Mouse (Mus musculus) myocyte (in vitro differentiated cells): ENCODE measurements around the gene Gm9048. TPM values are rescaled to one million over a fixed set of nuclear protein-coding genes. Genes with fewer than 3 reads are reported as not detected.
"Not testable (repeated sequence)": the region's sequence is repeated elsewhere in the genome, so short reads cannot be mapped to it uniquely, and the experiment has no call there.

Source experiments
- H3K27me3 ChIP-seq: one replicate; pipeline ENCODE4 v1.6.1; 2011; ENCODE audit not compliant: control insufficient read depth, insufficient read depth, insufficient read length
- H3K36me3 ChIP-seq: one replicate; pipeline ENCODE4 v1.6.1; 2011; ENCODE audit not compliant: control insufficient read depth, insufficient read depth
- H3K4me2 ChIP-seq: one replicate; pipeline ENCODE4 v1.6.1; 2011; ENCODE audit warnings: low read depth, control low read depth
- H3K4me3 ChIP-seq: one replicate; pipeline ENCODE4 v1.5.1; 2011; ENCODE audit warnings: mild to moderate bottlenecking, control low read depth, moderate library complexity
- H3K79me2 ChIP-seq: one replicate; pipeline ENCODE4 v1.6.1; 2011; ENCODE audit not compliant: control insufficient read depth, insufficient read depth
- H3ac ChIP-seq: one replicate; pipeline ENCODE4 v1.6.1; 2011; ENCODE audit not compliant: control insufficient read depth, insufficient read length
- CEBPB ChIP-seq: IDR thresholded peaks from 2 replicates; pipeline ENCODE4 v1.6.1; 2011; ENCODE audit warnings: mild to moderate bottlenecking, moderate library complexity; ENCODE audit not compliant: poor library complexity, insufficient read depth, severe bottlenecking
- E2F4 ChIP-seq: IDR thresholded peaks from one replicate; pipeline ENCODE4 v1.6.1; 2011; ENCODE audit warnings: mild to moderate bottlenecking, control low read depth, moderate library complexity; ENCODE audit not compliant: insufficient read depth
- MAX ChIP-seq: IDR thresholded peaks from one replicate; pipeline ENCODE4 v1.6.1; 2011; ENCODE audit warnings: low read depth, mild to moderate bottlenecking, control low read depth
- MYOD1 ChIP-seq, 3 experiments: IDR thresholded peaks; one replicate each; pipeline ENCODE4 v1.6.1; 2011; ENCODE audit warnings: control low read depth in 2 of 3, low read depth in 2 of 3, mild to moderate bottlenecking in 2 of 3, moderate library complexity in 1 of 3; ENCODE audit not compliant: insufficient read length in 2 of 3, control insufficient read depth in 1 of 3
- MYOG ChIP-seq, 3 experiments: IDR thresholded peaks; one replicate each; pipeline ENCODE4 v1.6.1; 2011; ENCODE audit warnings: control low read depth in 2 of 3, low read depth in 2 of 3, mild to moderate bottlenecking in 2 of 3; ENCODE audit not compliant: insufficient read length in 2 of 3, control insufficient read depth in 1 of 3, insufficient read depth in 1 of 3
- POLR2A ChIP-seq: IDR thresholded peaks from one replicate; pipeline ENCODE4 v1.6.1; 2011; ENCODE audit warnings: low read depth, mild to moderate bottlenecking, control low read depth, moderate library complexity; ENCODE audit not compliant: insufficient read length
- POLR2AphosphoS2 ChIP-seq: IDR thresholded peaks from one replicate; pipeline ENCODE4 v1.6.1; 2011; ENCODE audit warnings: low read depth, control low read depth; ENCODE audit not compliant: insufficient read length
- REST ChIP-seq: IDR thresholded peaks from one replicate; pipeline ENCODE4 v1.6.1; 2011; ENCODE audit warnings: mild to moderate bottlenecking, control low read depth, moderate library complexity; ENCODE audit not compliant: insufficient read depth, insufficient read length
- SRF ChIP-seq: IDR thresholded peaks from one replicate; pipeline ENCODE4 v1.6.1; 2011; ENCODE audit warnings: low read depth; ENCODE audit not compliant: control insufficient read depth, insufficient read length
- TCF12 ChIP-seq: IDR thresholded peaks from one replicate; pipeline ENCODE4 v1.6.1; 2011; ENCODE audit warnings: mild to moderate bottlenecking, control low read depth; ENCODE audit not compliant: poor library complexity, insufficient read depth, severe bottlenecking
- TCF3 ChIP-seq: IDR thresholded peaks from one replicate; pipeline ENCODE4 v1.6.1; 2011; ENCODE audit warnings: low read depth, control low read depth; ENCODE audit not compliant: insufficient read length
- USF1 ChIP-seq: IDR thresholded peaks from one replicate; pipeline ENCODE4 v1.6.1; 2011; ENCODE audit warnings: low read depth, mild to moderate bottlenecking, control low read depth, moderate library complexity
- polyA plus RNA-seq: library from polyadenylated mRNA; unstranded; fragments of >200 nt; fragmentation: generic; extraction: Trizol; gene quantifications from one replicate; pipeline ENCODE4 v1.2.1, GENCODE M21; 2012; ENCODE audit warnings: missing spikeins

The Gm9048 gene
- polyA plus RNA-seq, 1 experiment = not detected

DNA sequence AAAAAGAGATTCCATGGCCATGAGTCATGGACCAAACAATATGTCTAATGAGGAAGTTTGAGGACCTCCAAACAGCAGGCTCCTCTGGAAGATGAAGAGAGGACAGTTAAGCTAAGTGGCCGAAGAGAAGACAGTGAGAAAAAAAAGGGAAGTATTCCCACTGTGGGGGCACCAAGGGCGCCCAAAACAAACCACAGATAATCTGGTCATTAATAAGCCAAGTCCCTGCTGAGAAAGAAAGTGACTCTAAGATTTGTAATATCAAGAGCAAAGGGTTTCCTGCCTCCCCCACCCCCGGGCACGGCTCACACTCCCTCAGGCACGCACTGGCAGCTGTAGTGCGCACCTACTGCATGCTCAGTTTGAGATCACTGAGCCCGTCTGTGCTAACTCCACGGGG, 29.5 kb downstream of the Gm9048 start:
- no peak for TF ChIP-seq MYOG (IDR thresholded peaks at IDR 0.05; ENCODE audit: control insufficient read depth in 1 of 3, insufficient read depth in 1 of 3, insufficient read length in 2 of 3, low read depth in 2 of 3)
- TF ChIP-seq POLR2AphosphoS2 = no peak
- TF ChIP-seq CEBPB = no peak
- no peak for TF ChIP-seq POLR2A
- TF ChIP-seq MYOD1 (IDR thresholded peaks at IDR 0.05; ENCODE audit: control insufficient read depth in 1 of 3, insufficient read length in 2 of 3, low read depth in 2 of 3) = no peak
- no peak for TF ChIP-seq SRF
- TF ChIP-seq TCF12 = no peak
- TF ChIP-seq USF1 = no peak
- TF ChIP-seq REST = no peak
- no peak for TF ChIP-seq MAX
- TF ChIP-seq TCF3 = no peak
- no peak for TF ChIP-seq E2F4
- Histone ChIP-seq H3K27me3 (no peaks in the 10 kb centered on the region), H3K79me2 (no peaks in the 10 kb centered on the region)

DNA sequence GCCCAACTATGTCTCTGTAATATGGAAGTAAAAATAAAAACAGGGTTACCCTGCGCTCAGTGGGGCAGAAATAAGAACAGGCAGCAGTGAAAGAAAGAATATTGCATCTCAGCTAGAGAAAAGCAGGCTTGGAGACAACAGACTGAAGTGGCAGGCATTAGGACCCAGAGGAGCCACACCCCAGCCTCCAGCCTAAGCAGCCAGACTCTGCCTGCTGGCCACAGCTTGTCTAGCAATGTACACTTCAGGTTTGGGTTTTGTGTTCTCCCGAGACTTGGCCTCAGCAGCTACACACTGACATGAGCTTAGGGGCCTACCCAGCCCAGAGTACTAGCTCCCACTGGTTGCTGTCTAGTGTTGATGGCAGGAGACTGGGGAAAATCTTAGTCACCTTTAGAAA, 46.3 kb downstream of the Gm9048 start:
- not testable (repeated sequence) for H3K27me3 ChIP-seq, H3K36me3 ChIP-seq, H3ac ChIP-seq, H3K4me2 ChIP-seq, H3K4me3 ChIP-seq, H3K79me2 ChIP-seq

More for the DNA sequence above, 29.5 kb downstream of the Gm9048 start:
- Histone ChIP-seq H3K4me2 (no peak overlapping the region), H3ac (no peak overlapping the region), H3K36me3 (no peaks in the 10 kb centered on the region), H3K4me3 (no peak overlapping the region)

Other genes starting within 250 kb of the Gm9048 start
- 3.4 TPM for gene Mdm1, start 206.9 kb downstream of the Gm9048 start, polyA plus RNA-seq
- gene Il22, start 143.7 kb downstream of the Gm9048 start, polyA plus RNA-seq = not detected
- gene Gm32717, start 107.9 kb downstream of the Gm9048 start, polyA plus RNA-seq = 0.02 TPM
- 0.02 TPM for gene Gm32802, start 90.0 kb downstream of the Gm9048 start, polyA plus RNA-seq
- not detected for gene Iltifb, start 53.6 kb downstream of the Gm9048 start, polyA plus RNA-seq
- not detected for gene Gm9040, start 21.7 kb downstream of the Gm9048 start, polyA plus RNA-seq
- gene Gm9044, start 16.3 kb downstream of the Gm9048 start, polyA plus RNA-seq = not detected
- gene Gm9045, start 10.8 kb downstream of the Gm9048 start, polyA plus RNA-seq = 0.06 TPM
- gene Gm9046, start 5.4 kb downstream of the Gm9048 start, polyA plus RNA-seq = not detected
- 0.06 TPM for gene Gm9049, start 5.4 kb upstream of the Gm9048 start, polyA plus RNA-seq
- gene Ifng, start 92.4 kb upstream of the Gm9048 start, polyA plus RNA-seq = not detected